Mouse (Mus musculus): ENCODE data around the gene Nusap1. TPM values are rescaled to one million over a fixed set of nuclear protein-coding genes. Genes with fewer than 3 reads are reported as not detected.
"Not testable (repeated sequence)": the region's sequence is repeated elsewhere in the genome, so short reads cannot be mapped to it uniquely, and the experiment has no call there.

Gene Nusap1
- 10 to 100 TPM in 1 of 2 experiments, 1 to 10 TPM in 1; 8.8 to 11.4 TPM for total RNA-seq (2021)

- DNase-seq, result peak; percentile 96 to 98
- intact Hi-C loops (cut with DNase I), result loop anchor here (2.0 kb wide), 1 partner anchor 24 kb away; no protein-coding TSS in a partner anchor
Observed at GRCm38 (mm10) chr2:119618199-119618982, at the start of gene Nusap1, which contains the start of gene Oip5. Gene Nusap1 (plus strand): TSS chr2:119618298. Gene Oip5 (minus strand): TSS chr2:119618469.

- intact Hi-C loops (cut with DNase I), result no loop called here
Observed at GRCm38 (mm10) chr2:119572471-119572870, 45.6 kb upstream of the Nusap1 start.

DNA sequence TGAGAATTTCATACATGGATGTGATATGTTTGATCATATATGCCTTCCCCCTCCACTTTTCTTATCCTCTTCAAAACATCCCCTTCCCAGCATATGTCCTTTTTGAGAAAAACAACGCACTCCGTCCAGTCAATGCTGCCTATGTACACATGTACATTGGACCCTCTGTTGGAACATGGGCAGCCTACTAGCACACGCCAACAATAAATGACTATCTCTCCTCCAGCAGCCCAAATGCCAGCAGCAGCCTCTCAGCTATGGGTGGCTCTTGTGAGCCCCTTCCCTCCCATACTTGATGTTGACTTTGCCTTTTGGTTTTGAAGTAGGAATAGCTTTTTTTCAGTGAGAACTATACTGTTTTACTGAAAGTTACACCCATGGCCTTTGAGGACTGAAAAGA, 36.5 kb upstream of the Nusap1 start:
- no peak for DNase-seq
- intact Hi-C loops (cut with DNase I), result no loop called here

More at GRCm38 (mm10) chr2:119572471-119572870, 45.6 kb upstream of the Nusap1 start:
- DNase-seq, result no peak

DNA sequence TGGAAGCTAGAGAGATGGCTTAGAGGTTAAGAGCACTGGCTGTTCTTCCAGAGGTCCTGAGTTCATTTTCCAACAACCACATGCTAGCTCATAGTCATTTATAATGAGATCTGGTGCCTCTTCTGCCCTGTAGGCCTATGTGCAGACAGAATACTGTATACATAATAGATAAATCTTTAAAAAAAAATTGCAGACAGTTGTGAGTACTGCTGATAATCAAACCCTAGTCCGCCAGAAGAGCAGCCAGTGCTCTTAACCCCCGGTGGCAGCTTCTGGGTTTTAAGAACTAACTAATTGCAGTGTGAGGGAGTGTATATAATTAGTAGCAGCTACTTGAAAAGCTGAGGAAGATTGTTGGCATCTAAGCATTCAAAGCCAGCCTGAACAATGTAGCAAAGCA, 34.7 kb upstream of the Nusap1 start:
- intact Hi-C loops (cut with DNase I), result no loop called here
- no peak for DNase-seq

- DNase-seq, result no peak
- intact Hi-C loops (cut with DNase I), result no loop called here
Observed at GRCm38 (mm10) chr2:119584282-119584681, 33.8 kb upstream of the Nusap1 start.

DNA sequence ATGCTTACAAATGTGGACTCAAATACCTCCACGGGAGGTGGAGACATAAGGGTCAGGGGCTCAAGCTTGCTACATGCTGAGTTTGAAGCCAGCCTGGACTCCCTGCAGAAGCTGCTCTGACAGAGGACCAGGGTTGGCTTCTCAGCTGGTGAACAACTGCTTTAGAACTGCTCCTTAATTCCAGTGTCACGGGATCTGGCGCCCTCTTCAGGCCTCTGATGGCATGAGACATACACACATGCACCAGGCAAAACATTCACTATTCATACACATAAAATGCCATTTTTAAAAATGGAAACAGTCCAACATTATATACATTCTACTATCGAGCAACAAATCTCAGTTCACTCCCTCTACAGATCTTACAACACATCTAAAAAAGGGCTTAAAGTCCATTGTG, 30.7 kb upstream of the Nusap1 start:
- intact Hi-C loops (cut with DNase I), result loop anchor here (2.0 kb wide), 1 partner anchor 45 kb away; no protein-coding TSS in a partner anchor
- DNase-seq, result peak; percentile 41 to 70

- intact Hi-C loops (cut with DNase I), result no loop called here
- no peak for DNase-seq
Observed at GRCm38 (mm10) chr2:119591247-119591646, 26.9 kb upstream of the Nusap1 start.

DNA sequence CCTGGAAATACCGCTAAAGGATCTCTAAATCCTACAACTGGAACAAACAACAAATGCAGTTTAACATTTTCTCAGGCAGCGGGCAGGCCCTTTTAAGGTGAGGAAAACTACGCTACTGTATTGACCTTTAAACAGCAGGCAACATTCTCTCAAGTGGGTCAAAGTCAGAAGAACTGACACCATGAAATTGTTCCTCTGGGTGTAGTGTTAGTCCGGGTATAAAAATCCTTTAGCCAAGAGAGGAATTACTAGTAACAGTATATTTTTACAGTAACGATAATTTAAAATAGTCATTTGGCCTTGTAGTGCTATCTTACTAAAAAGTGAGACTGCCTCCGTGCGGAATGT, 24.4 kb upstream of the Nusap1 start:
- intact Hi-C loops (cut with DNase I), result loop anchor here (2.0 kb wide), 2 partner anchors 25 to 47 kb away; partner anchors contain the start of genes Chp1, Exd1, Nusap1 and Oip5
- no peak for DNase-seq

DNA sequence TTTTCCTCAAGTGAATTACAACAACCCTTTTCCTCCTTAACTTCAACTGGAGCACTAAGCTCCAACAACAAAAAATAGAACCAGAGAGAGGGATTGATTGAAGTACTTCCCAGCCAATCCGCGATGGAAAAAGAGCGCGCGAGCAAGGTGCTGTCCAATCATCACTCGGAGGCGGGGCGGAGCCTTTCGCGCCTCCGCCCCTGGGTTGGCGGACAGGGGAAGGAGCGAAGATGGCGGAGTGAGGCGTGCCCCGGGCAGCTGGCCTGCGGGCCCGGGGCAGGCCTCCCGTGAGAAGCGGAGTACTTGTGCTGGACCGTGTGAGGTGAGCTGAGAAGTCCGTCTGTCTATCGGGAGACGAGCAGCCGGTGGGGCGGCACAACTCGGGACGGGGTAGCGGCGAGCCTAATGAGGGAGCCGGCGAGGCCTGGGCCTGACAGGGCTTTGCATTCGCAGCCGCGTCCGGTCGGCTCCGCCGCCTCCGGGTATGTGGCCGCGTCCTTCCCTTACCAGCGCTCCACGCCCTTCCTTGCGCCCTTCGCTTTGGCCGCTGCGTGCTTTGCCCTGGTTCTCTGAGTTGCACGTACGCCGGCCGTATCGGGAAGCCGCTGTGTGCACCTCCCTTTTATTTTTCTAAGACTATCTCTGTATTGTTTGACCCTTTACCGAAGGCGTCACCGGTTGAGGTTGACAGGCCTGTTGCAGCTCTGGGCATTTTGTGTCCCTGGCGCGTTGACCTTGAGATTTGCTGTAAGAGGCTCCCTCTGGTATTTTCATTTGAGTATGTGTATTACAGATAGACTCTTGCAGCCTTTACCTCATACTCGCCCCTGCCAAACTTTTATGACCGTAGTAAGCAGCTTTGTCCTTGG, 23.8 kb upstream of the Nusap1 start:
- DNase-seq, result peak; percentile 99
- intact Hi-C loops (cut with DNase I), result loop anchor here (2.0 kb wide), 2 partner anchors 24 to 48 kb away; partner anchors contain the start of genes Chp1, Exd1, Nusap1 and Oip5

DNA sequence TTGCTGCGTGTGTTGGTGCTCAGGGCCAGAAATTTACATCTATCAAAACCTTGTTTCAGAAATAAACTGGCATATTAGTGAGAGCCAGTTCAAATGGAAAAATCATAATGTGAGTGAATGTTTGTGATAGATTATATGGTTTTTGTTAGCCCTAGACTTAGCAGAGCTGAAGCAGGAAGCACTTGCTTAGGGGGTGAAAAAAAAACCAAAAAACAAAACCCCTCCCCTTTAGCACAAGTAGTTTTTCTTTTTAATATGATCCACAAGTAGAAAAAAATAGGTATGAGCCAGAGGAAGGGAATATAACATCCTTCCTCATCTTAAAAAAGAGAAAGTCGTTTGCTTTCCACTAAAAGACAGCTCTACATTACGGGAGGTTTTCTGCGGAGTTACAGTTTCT, 22.8 kb upstream of the Nusap1 start:
- intact Hi-C loops (cut with DNase I), result loop anchor here (2.0 to 5.0 kb wide), 3 partner anchors 23 to 118 kb away; partner anchors contain the start of genes Chp1, Exd1, Ino80 and Nusap1

GRCm38 (mm10) chr2:119596781-119597330, 21.2 kb upstream of the Nusap1 start:
- DNase-seq, result no peak
- intact Hi-C loops (cut with DNase I), result loop anchor here (5.0 kb wide), 1 partner anchor 120 kb away; the partner anchor contains the start of gene Ino80

More for the DNA sequence above, 22.8 kb upstream of the Nusap1 start:
- DNase-seq, result no peak

DNA sequence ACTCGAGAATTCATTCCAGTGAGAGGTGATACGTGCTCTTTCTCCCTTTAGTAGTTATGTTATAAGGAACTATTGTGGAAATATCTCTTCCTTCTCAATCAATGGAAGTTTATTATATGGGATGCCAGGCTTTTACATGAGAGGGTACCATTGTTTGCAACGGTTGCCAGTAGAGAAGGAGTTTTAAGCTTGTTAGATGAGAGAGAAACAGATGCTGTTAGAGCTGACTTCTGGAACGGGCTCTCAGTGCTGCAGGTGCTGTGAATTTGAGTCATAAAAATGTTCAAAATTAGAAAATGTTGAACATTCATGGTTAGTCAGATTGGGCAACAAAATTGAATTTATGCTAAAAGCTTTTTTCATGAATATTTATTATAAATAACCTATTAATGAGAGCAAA, 17.1 kb upstream of the Nusap1 start:
- intact Hi-C loops (cut with DNase I), result loop anchor here (2.0 kb wide), 1 partner anchor 16 kb away; no protein-coding TSS in a partner anchor
- DNase-seq, result no peak

DNA sequence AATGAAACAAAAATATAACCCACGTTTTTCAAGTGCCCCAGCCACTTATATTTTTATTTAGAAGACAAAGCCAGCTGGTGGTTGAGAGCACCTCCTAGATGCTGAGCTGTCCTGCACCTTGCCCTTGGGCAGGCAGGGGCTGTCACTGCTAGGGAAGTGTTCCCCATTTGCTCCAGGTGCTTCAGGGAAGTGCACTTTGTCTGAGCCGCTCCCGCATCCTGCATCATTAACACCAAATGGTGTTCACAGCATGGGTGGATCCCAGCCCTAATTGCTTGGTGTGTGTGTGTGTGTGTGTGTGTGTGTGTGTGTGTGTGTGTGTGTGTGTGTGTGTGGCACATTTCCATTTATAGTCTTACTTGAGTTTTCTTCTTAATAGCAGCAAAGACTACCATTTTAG, 16.5 kb upstream of the Nusap1 start:
- not testable (repeated sequence) for DNase-seq
- intact Hi-C loops (cut with DNase I), result loop anchor here (2.0 kb wide), 1 partner anchor 15 kb away; no protein-coding TSS in a partner anchor

- intact Hi-C loops (cut with DNase I), result no loop called here
Observed at GRCm38 (mm10) chr2:119602488-119602887, 15.6 kb upstream of the Nusap1 start.

DNA sequence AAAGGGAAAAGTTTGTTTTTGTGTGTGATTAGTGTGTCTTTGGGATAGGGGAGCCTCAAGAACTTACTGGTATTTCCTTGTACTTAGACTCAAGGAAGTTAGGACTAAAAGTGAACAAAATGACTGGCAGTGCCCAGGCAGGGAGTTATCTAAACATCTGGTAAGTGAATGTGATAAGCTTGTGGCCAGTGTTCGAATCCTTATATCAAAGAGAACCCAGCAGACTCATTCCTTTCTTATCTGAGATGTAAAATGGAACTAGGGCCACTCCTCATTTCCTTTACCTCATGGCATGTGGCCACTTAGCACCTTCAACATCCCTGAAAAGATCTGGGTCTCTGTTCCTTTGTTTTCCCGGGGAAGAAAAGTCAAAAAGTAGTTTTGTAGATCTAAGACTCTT, 14.2 kb upstream of the Nusap1 start:
- intact Hi-C loops (cut with DNase I), result no loop called here
- no peak for DNase-seq

More at GRCm38 (mm10) chr2:119602488-119602887, 15.6 kb upstream of the Nusap1 start:
- DNase-seq, result no peak

- no peak for DNase-seq
- intact Hi-C loops (cut with DNase I), result no loop called here
Observed at GRCm38 (mm10) chr2:119605361-119605973, 12.6 kb upstream of the Nusap1 start.

GRCm38 (mm10) chr2:119607023-119607422, 11.1 kb upstream of the Nusap1 start:
- DNase-seq, result no peak
- intact Hi-C loops (cut with DNase I), result no loop called here

DNA sequence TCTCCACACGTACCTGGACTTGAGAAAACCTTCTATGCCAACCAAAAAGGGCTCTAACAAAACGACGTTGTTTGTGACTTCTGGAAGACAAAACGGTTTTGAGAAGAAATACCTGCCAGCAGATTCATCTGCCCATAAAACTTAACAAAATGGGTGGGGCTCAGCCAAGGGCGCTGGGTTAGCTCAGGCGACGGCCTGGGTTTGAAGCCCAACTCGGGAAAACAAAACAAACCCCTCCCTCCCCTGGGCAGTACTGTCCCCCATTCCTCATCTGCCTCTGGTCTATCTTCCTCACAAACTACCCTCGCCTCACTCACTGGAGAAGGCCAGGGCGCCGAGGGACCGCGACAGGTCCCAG, 278 bp upstream of the Nusap1 start:
- intact Hi-C loops (cut with DNase I), result loop anchor here (2.0 kb wide), 2 partner anchors 17 to 23 kb away; no protein-coding TSS in a partner anchor
- DNase-seq, result peak in 1 of 2 experiments; percentile 30

GRCm38 (mm10) chr2:119619002-119619401, 904 bp downstream of the Nusap1 start:
- intact Hi-C loops (cut with DNase I), result loop anchor here (2.0 kb wide), 1 partner anchor 24 kb away; no protein-coding TSS in a partner anchor
- not testable (repeated sequence) for DNase-seq

DNA sequence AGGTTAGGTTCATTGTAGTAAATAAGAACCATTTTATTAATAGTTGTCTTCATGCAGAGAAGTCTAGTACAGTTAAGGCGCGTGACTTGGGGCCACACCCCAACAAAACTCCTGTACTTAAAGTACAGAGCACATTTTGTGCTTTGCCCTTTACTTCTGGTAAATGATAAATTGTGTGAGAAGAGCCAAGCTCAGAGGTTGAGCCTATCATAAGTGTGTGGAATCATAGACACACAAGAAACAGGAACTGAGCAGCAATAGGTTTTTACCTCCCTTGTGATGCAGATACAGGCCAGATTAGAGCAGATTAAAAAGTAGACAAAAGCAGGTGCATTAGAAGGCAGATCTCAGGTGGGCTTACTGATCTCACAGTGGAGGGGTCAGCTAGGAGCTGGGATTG, 3.2 kb downstream of the Nusap1 start:
- intact Hi-C loops (cut with DNase I), result no loop called here
- DNase-seq, result no peak
